Mouse (Mus musculus): ENCODE data around the gene Pik3c2a.

- TF ChIP-seq EP300 (IDR thresholded peaks at IDR 0.05; ENCODE audit: low read depth) (no peak), CTCF (IDR thresholded peaks at IDR 0.05; ENCODE audit: low read depth) (peak; percentile 39)
Observed at GRCm38 (mm10) chr7:116458985-116459441, 15.8 kb upstream of the Pik3c2a start.

Measured in liver, embryonic 14.5 days (tissue).